Mouse (Mus musculus): ENCODE results near the gene Zmynd8.

GRCm38 (mm10) chr2:165791657-165792056, 107.2 kb downstream of the Zmynd8 start:
- peak; percentile 64 for TF ChIP-seq CTCF (conservative IDR thresholded peaks at IDR 0.05; ENCODE audit: insufficient read depth, insufficient read length, low read depth, low read length)
- no peak for TF ChIP-seq POLR2A (IDR thresholded peaks at IDR 0.05; ENCODE audit: low read depth, low read length)
